Mouse (Mus musculus) G1E (cell line): ENCODE measurements at regions not wholly inside any gene's neighbourhood (a gene's known extent, or its start where the extent isn't known, plus 50 kb on each side); places are given as distances from the start of the nearest gene placed in this dataset.

ENCODE experiments used
- ATAC-seq: 2 replicates; pipeline ENCODE4 v1.8.0; 2016; ENCODE audit warnings: mild to moderate bottlenecking; ENCODE audit not compliant: insufficient number of reproducible peaks, poor library complexity, low FRiP score, severe bottlenecking; ENCODE audit errors: extremely low read depth
- DNase-seq: peaks from one replicate; pipeline ENCODE4 v3.0.0; 2012; ENCODE audit warnings: low spot score
- H3K27me3 ChIP-seq: 2 replicates; pipeline ENCODE4 v1.6.1; 2012; ENCODE audit warnings: mild to moderate bottlenecking, low read length, inconsistent platforms; ENCODE audit not compliant: insufficient read depth
- H3K36me3 ChIP-seq: replicated peaks from 2 replicates; pipeline ENCODE3; 2012; ENCODE audit warnings: mild to moderate bottlenecking, inconsistent platforms
- H3K4me1 ChIP-seq: 2 replicates; pipeline ENCODE4 v1.6.1; 2012; ENCODE audit warnings: low read depth, low read length, inconsistent platforms, mixed read lengths; ENCODE audit not compliant: insufficient read depth
- H3K4me3 ChIP-seq: 2 replicates; pipeline ENCODE4 v1.5.1; 2012; ENCODE audit warnings: low read depth, mild to moderate bottlenecking, inconsistent platforms, low read length, moderate library complexity, mixed read lengths
- H3K9me3 ChIP-seq: replicated peaks from 2 replicates; pipeline ENCODE4 v1.6.1; 2012; ENCODE audit warnings: inconsistent platforms
- CTCF ChIP-seq: IDR thresholded peaks from 2 replicates; pipeline ENCODE4 v1.5.1; 2012; ENCODE audit warnings: low read depth, low read length, inconsistent platforms, mixed read lengths
- GATA1 ChIP-seq: IDR thresholded peaks from 2 replicates; pipeline ENCODE4 v1.6.1; 2012; ENCODE audit warnings: borderline replicate concordance, low read length, inconsistent platforms, mixed read lengths
- GATA2 ChIP-seq: IDR thresholded peaks from 2 replicates; pipeline ENCODE4 v1.6.1; 2012; ENCODE audit warnings: low read depth, low read length, inconsistent platforms, borderline replicate concordance
- POLR2AphosphoS5 ChIP-seq: IDR thresholded peaks from 2 replicates; pipeline ENCODE4 v1.6.1; 2012; ENCODE audit warnings: low read depth, low read length, inconsistent platforms; ENCODE audit not compliant: insufficient replicate concordance
- TAL1 ChIP-seq: conservative IDR thresholded peaks from 2 replicates; pipeline ENCODE4 v1.6.1; 2012; ENCODE audit warnings: low read depth, low read length, inconsistent platforms, mixed read lengths

DNA sequence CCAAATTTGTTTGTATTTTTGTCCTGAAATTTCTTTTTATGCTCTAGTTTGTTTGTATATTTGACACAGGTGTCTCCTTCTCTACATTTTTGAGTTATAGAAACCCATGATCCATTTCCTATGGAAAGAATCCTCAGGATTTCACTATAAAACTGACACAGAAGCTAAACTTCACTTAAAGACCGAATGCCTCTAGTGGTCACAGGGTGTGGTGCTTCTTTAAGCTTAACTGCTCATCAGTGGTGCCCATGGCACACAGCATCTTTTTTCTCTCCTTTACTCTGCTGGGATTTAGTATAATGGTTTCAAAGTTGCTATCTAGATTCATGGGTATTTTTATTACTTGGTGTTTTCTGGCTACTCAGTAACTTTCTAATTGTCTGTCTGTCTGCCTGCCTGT is 79.9 kb upstream of the Hdac4 start:
- H3K4me3 ChIP-seq, result no peak overlapping the region
- H3K9me3 ChIP-seq, result no peaks in the 10 kb centered on the region
- no peaks in the 10 kb centered on the region for H3K36me3 ChIP-seq
- no peak for ATAC-seq
- no peaks in the 10 kb centered on the region for H3K4me1 ChIP-seq
- TF ChIP-seq GATA2 (no peak), CTCF (0 out of 2 replicates have a peak, but pooled peaks have one; percentile 12)
- H3K27me3 ChIP-seq, result peaks cover 6% of the 10 kb centered on the region
- DNase-seq, result no peak

- TF ChIP-seq POLR2AphosphoS5 (no peak), TAL1 (no peak), GATA2 (no peak), CTCF (no peak), GATA1 (no peak)
- ATAC-seq (no peak), DNase-seq (no peak)
- Histone ChIP-seq H3K9me3 (no peaks in the 10 kb centered on the region), H3K4me3 (no peak overlapping the region), H3K36me3 (no peaks in the 10 kb centered on the region), H3K4me1 (no peaks in the 10 kb centered on the region), H3K27me3 (peaks cover 11% of the 10 kb centered on the region)
Observed at GRCm38 (mm10) chr1:92273760-92274159, 78.3 kb upstream of the Hdac4 start.

GRCm38 (mm10) chr1:92271676-92272291 is 76.3 kb upstream of the Hdac4 start:
- no peak overlapping the region for H3K4me3 ChIP-seq
- TF ChIP-seq CTCF (no peak), POLR2AphosphoS5 (no peak), GATA2 (no peak), GATA1 (no peak), TAL1 (no peak)
- no peak for DNase-seq
- no peak for ATAC-seq
- H3K4me1 ChIP-seq, result no peaks in the 10 kb centered on the region
- no peaks in the 10 kb centered on the region for H3K36me3 ChIP-seq
- H3K9me3 ChIP-seq, result no peaks in the 10 kb centered on the region
- H3K27me3 ChIP-seq, result peaks cover 14% of the 10 kb centered on the region

DNA sequence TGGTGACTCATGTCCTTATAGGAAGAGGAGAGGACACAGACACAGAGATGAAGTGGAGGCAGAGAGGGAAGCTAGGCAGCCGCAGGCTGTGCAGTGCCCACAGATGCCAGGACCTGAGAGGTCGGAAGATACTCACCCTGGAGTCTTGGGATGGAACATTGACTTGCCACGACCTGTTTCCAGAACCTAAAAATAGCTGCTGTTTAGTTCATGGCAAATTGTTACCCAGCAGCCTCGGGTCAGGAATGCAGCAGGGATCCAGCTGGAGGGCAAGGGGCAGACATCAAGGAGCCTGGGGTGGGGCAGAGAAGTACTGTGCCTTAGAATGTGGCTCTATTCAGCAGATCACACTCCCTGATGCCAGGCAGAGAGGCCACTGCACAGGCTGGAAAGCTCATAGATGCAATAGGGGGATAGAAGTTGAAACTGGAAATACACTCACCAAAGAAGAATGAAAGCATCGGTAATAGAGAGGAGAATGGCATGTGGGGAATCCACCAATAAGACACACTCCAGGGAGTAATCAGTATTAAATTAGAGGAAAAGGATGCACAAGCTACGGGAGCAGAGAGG is 75.1 kb upstream of the Hdac4 start:
- TF ChIP-seq GATA1, result no peak
- TF ChIP-seq TAL1, result no peak
- TF ChIP-seq CTCF, result no peak
- TF ChIP-seq POLR2AphosphoS5, result no peak
- TF ChIP-seq GATA2, result no peak
- ATAC-seq, result no peak

DNA sequence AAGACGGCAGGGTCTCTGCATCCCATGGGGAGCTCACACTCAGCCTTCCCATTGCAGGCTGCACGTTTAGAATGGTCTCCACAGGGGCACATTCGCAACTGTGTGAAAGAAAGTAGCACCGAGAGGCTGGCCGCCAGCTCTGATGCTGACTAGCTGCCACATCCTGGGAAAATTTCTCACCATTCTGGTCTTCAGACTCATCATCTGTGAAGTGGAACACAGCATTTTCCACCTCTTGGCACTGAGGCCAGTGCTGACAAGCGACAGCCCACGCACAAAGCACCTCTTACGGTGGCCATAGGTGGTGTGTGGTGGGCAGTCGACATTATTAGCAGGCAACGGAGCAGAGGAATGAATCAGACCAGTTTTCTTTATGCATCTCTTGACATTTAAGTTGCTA is 74.0 kb upstream of the Hdac4 start:
- H3K4me3 ChIP-seq, result no peak overlapping the region

More for the DNA sequence above, 75.1 kb upstream of the Hdac4 start:
- Histone ChIP-seq H3K4me1 (no peaks in the 10 kb centered on the region), H3K36me3 (no peaks in the 10 kb centered on the region), H3K27me3 (peaks cover 14% of the 10 kb centered on the region), H3K4me3 (no peak overlapping the region), H3K9me3 (no peaks in the 10 kb centered on the region)
- no peak for DNase-seq

DNA sequence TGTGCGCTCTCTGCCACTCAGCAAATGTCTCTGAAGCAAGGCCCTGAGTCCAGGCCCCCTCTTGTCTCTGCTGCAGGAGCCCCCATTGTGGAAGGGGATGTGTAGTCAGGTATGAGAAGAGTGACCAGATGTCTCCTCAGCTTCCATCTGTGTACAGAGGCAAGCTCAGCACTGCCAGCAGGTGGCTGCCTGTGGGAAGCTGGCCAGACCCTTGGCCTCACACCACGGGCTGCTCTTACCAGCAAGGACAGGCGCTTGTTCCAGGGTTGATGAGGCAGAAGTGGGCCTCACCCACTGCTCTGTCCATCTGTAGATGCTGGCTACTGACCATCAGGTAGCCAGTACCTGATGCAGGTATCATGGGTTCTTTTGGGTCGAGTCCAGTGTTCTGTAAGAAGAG is 69.4 kb upstream of the Hdac4 start:
- no peak for TF ChIP-seq TAL1
- TF ChIP-seq CTCF, result no peak
- no peak for TF ChIP-seq POLR2AphosphoS5
- TF ChIP-seq GATA1, result no peak
- no peak for TF ChIP-seq GATA2
- H3K4me3 ChIP-seq, result no peak overlapping the region
- no peaks in the 10 kb centered on the region for H3K4me1 ChIP-seq
- peaks cover 4% of the 10 kb centered on the region; the same call in 1 of the 2 replicates for H3K27me3 ChIP-seq
- no peak for ATAC-seq
- DNase-seq, result no peak
- no peaks in the 10 kb centered on the region for H3K36me3 ChIP-seq
- no peaks in the 10 kb centered on the region for H3K9me3 ChIP-seq

More for the DNA sequence above, 74.0 kb upstream of the Hdac4 start:
- TF ChIP-seq POLR2AphosphoS5 (no peak), TAL1 (no peak), CTCF (no peak), GATA2 (no peak), GATA1 (no peak)
- Histone ChIP-seq H3K9me3 (no peaks in the 10 kb centered on the region), H3K27me3 (peaks cover 14% of the 10 kb centered on the region), H3K4me1 (no peaks in the 10 kb centered on the region), H3K36me3 (no peaks in the 10 kb centered on the region)
- DNase-seq (no peak), ATAC-seq (no peak)
